Mouse (Mus musculus): ENCODE data around the gene Ncapd3.

GRCm38 (mm10) chr9:27111756-27112155 is 81.8 kb downstream of the Ncapd3 start:
- no peak for TF ChIP-seq CTCF (IDR thresholded peaks at IDR 0.05; ENCODE audit: low read depth)
- no peak for TF ChIP-seq EP300 (IDR thresholded peaks at IDR 0.05; ENCODE audit: low read depth)

Measured in liver, embryonic 14.5 days (tissue).